Mouse (Mus musculus): ENCODE results near the gene Tulp2. TPM values are rescaled to one million over a fixed set of nuclear protein-coding genes. Genes with fewer than 3 reads are reported as not detected.

Gene Tulp2
- polyA plus RNA-seq, 1 experiment from 2014 or later = 1.1 TPM

GRCm38 (mm10) chr7:45494548-45494947, 12.9 kb downstream of the Tulp2 start:
- ATAC-seq (ENCODE audit: insufficient number of reproducible peaks, low FRiP score, low TSS enrichment, low read depth) = no peak
- Histone ChIP-seq H3K9me3 (ENCODE audit: control insufficient read depth, low read length) (no peaks in the 10 kb centered on the region), H3K4me3 (ENCODE audit: low read depth, low read length) (no peak overlapping the region), H3K4me1 (ENCODE audit: control insufficient read depth, insufficient read depth, low read length) (peaks cover 5% of the 10 kb centered on the region; the same call in 1 of the 2 replicates), H3K36me3 (ENCODE audit: control insufficient read depth, insufficient read depth, low read length) (peaks cover 19% of the 10 kb centered on the region), H3K4me2 (ENCODE audit: low read depth, severe bottlenecking) (no peak overlapping the region), H3K27me3 (ENCODE audit: control insufficient read depth, insufficient read depth, low read length) (no peaks in the 10 kb centered on the region), H3K9ac (ENCODE audit: low read length) (no peak overlapping the region), H3K27ac (replicated peaks; ENCODE audit: low read depth, low read length) (no peak overlapping the region)
- no peak for DNase-seq (ENCODE audit: low spot score)
- 88% methylated on average over 9 of the region's 9 CpGs for whole genome bisulfite sequencing

GRCm38 (mm10) chr7:45498427-45498826, 16.8 kb downstream of the Tulp2 start:
- Histone ChIP-seq H3K27me3 (ENCODE audit: control insufficient read depth, insufficient read depth, low read length) (no peaks in the 10 kb centered on the region), H3K27ac (replicated peaks; ENCODE audit: low read depth, low read length) (no peak overlapping the region), H3K9me3 (ENCODE audit: control insufficient read depth, low read length) (no peaks in the 10 kb centered on the region), H3K4me2 (ENCODE audit: low read depth, severe bottlenecking) (no peak overlapping the region), H3K4me3 (ENCODE audit: low read depth, low read length) (no peak overlapping the region), H3K4me1 (ENCODE audit: control insufficient read depth, insufficient read depth, low read length) (no peaks in the 10 kb centered on the region), H3K9ac (ENCODE audit: low read length) (no peak overlapping the region), H3K36me3 (ENCODE audit: control insufficient read depth, insufficient read depth, low read length) (peaks cover 22% of the 10 kb centered on the region)
- DNase-seq (ENCODE audit: low spot score) = no peak
- no peak for ATAC-seq (ENCODE audit: insufficient number of reproducible peaks, low FRiP score, low TSS enrichment, low read depth)
- WGBS = 95% methylated on average over 6 of the region's 6 CpGs

GRCm38 (mm10) chr7:45507583-45507982, 25.9 kb downstream of the Tulp2 start:
- DNase-seq (ENCODE audit: low spot score) = no peak
- Histone ChIP-seq H3K9me3 (ENCODE audit: control insufficient read depth, low read length) (no peaks in the 10 kb centered on the region), H3K27me3 (ENCODE audit: control insufficient read depth, insufficient read depth, low read length) (no peaks in the 10 kb centered on the region), H3K4me1 (ENCODE audit: control insufficient read depth, insufficient read depth, low read length) (peaks cover 7% of the 10 kb centered on the region; the same call in 1 of the 2 replicates), H3K9ac (ENCODE audit: low read length) (no peak overlapping the region), H3K36me3 (ENCODE audit: control insufficient read depth, insufficient read depth, low read length) (peaks cover 9% of the 10 kb centered on the region), H3K4me3 (ENCODE audit: low read depth, low read length) (no peak overlapping the region), H3K4me2 (ENCODE audit: low read depth, severe bottlenecking) (no peak overlapping the region), H3K27ac (replicated peaks; ENCODE audit: low read depth, low read length) (no peak overlapping the region)
- 90% methylated on average over 6 of the region's 6 CpGs for WGBS
- ATAC-seq (ENCODE audit: insufficient number of reproducible peaks, low FRiP score, low TSS enrichment, low read depth) = no peak

GRCm38 (mm10) chr7:45508561-45508960, 26.9 kb downstream of the Tulp2 start:
- Histone ChIP-seq H3K4me2 (ENCODE audit: low read depth, severe bottlenecking) (peak overlapping the region; percentile 97; the same call in 1 of the 2 replicates), H3K9me3 (ENCODE audit: control insufficient read depth, low read length) (no peaks in the 10 kb centered on the region), H3K27me3 (ENCODE audit: control insufficient read depth, insufficient read depth, low read length) (no peaks in the 10 kb centered on the region), H3K9ac (ENCODE audit: low read length) (no peak overlapping the region), H3K27ac (replicated peaks; ENCODE audit: low read depth, low read length) (no peak overlapping the region), H3K36me3 (ENCODE audit: control insufficient read depth, insufficient read depth, low read length) (peaks cover 9% of the 10 kb centered on the region), H3K4me3 (ENCODE audit: low read depth, low read length) (0 out of 2 replicates have a peak overlapping the region, but pooled peaks have one; percentile 71), H3K4me1 (ENCODE audit: control insufficient read depth, insufficient read depth, low read length) (peaks cover 7% of the 10 kb centered on the region; the same call in 1 of the 2 replicates)
- no peak for DNase-seq (ENCODE audit: low spot score)
- WGBS = 86% methylated on average over 6 of the region's 6 CpGs
- ATAC-seq (ENCODE audit: insufficient number of reproducible peaks, low FRiP score, low TSS enrichment, low read depth) = no peak

- H3K4me3 ChIP-seq (ENCODE audit: low read depth, low read length) = peak overlapping the region; percentile 71
- peaks cover 7% of the 10 kb centered on the region; the same call in 1 of the 2 replicates for H3K4me1 ChIP-seq (ENCODE audit: control insufficient read depth, insufficient read depth, low read length)
- DNase-seq (ENCODE audit: low spot score) (no peak), ATAC-seq (ENCODE audit: insufficient number of reproducible peaks, low FRiP score, low TSS enrichment, low read depth) (no peak)
- WGBS = 38% methylated on average over 19 of the region's 19 CpGs
- H3K27me3 ChIP-seq (ENCODE audit: control insufficient read depth, insufficient read depth, low read length) = no peaks in the 10 kb centered on the region
- H3K9me3 ChIP-seq (ENCODE audit: control insufficient read depth, low read length) = no peaks in the 10 kb centered on the region
- H3K27ac ChIP-seq (replicated peaks; ENCODE audit: low read depth, low read length) = no peak overlapping the region
- H3K4me2 ChIP-seq (ENCODE audit: low read depth, severe bottlenecking) = peak overlapping the region; percentile 97
- peak overlapping the region; percentile 81 for H3K9ac ChIP-seq (ENCODE audit: low read length)
- H3K36me3 ChIP-seq (ENCODE audit: control insufficient read depth, insufficient read depth, low read length) = peaks cover 9% of the 10 kb centered on the region
These were observed 27.7 kb downstream of the Tulp2 start for GRCm38 (mm10) chr7:45509181-45509882.

- Histone ChIP-seq H3K9ac (ENCODE audit: low read length) (peak within 1 kb of the TSS; percentile 81), H3K27ac (replicated peaks; ENCODE audit: low read depth, low read length) (peak within 1 kb of the TSS; percentile 85), H3K4me3 (ENCODE audit: low read depth, low read length) (peak within 1 kb of the TSS; percentile 71), H3K4me1 (ENCODE audit: control insufficient read depth, insufficient read depth, low read length) (peaks cover 7% of the 10 kb centered on the region; the same call in 1 of the 2 replicates), H3K27me3 (ENCODE audit: control insufficient read depth, insufficient read depth, low read length) (no peaks in the 10 kb centered on the region), H3K4me2 (ENCODE audit: low read depth, severe bottlenecking) (peak within 1 kb of the TSS; percentile 97), H3K9me3 (ENCODE audit: control insufficient read depth, low read length) (no peaks in the 10 kb centered on the region), H3K36me3 (ENCODE audit: control insufficient read depth, insufficient read depth, low read length) (peaks cover 6% of the 10 kb centered on the region; the same call in 1 of the 2 replicates)
- DNase-seq (ENCODE audit: low spot score) = peak; percentile 93
- peak; percentile 88 for ATAC-seq (ENCODE audit: insufficient number of reproducible peaks, low FRiP score, low TSS enrichment, low read depth)
- WGBS = 1% methylated on average over 44 of the region's 44 CpGs
These were observed 28.5 kb downstream of the Tulp2 start, which contains the start of gene Nucb1 for GRCm38 (mm10) chr7:45509912-45510787. TSS of gene Nucb1 (minus strand) at chr7:45510406.

- ATAC-seq (ENCODE audit: insufficient number of reproducible peaks, low FRiP score, low TSS enrichment, low read depth) (no peak), DNase-seq (ENCODE audit: low spot score) (no peak)
- Histone ChIP-seq H3K4me1 (ENCODE audit: control insufficient read depth, insufficient read depth, low read length) (peaks cover 2% of the 10 kb centered on the region; the same call in 1 of the 2 replicates), H3K27ac (replicated peaks; ENCODE audit: low read depth, low read length) (no peak overlapping the region), H3K36me3 (ENCODE audit: control insufficient read depth, insufficient read depth, low read length) (no peaks in the 10 kb centered on the region), H3K4me3 (ENCODE audit: low read depth, low read length) (no peak overlapping the region), H3K9ac (ENCODE audit: low read length) (no peak overlapping the region), H3K9me3 (ENCODE audit: control insufficient read depth, low read length) (no peaks in the 10 kb centered on the region), H3K4me2 (ENCODE audit: low read depth, severe bottlenecking) (no peak overlapping the region), H3K27me3 (ENCODE audit: control insufficient read depth, insufficient read depth, low read length) (no peaks in the 10 kb centered on the region)
- WGBS = 84% methylated on average over 7 of the region's 7 CpGs
These were observed 32.7 kb downstream of the Tulp2 start for GRCm38 (mm10) chr7:45514411-45514810.

GRCm38 (mm10) chr7:45515436-45515835, 33.8 kb downstream of the Tulp2 start:
- Histone ChIP-seq H3K36me3 (ENCODE audit: control insufficient read depth, insufficient read depth, low read length) (no peaks in the 10 kb centered on the region), H3K9me3 (ENCODE audit: control insufficient read depth, low read length) (no peaks in the 10 kb centered on the region), H3K27me3 (ENCODE audit: control insufficient read depth, insufficient read depth, low read length) (no peaks in the 10 kb centered on the region), H3K9ac (ENCODE audit: low read length) (no peak overlapping the region), H3K4me1 (ENCODE audit: control insufficient read depth, insufficient read depth, low read length) (no peaks in the 10 kb centered on the region), H3K27ac (replicated peaks; ENCODE audit: low read depth, low read length) (no peak overlapping the region), H3K4me2 (ENCODE audit: low read depth, severe bottlenecking) (no peak overlapping the region), H3K4me3 (ENCODE audit: low read depth, low read length) (no peak overlapping the region)
- ATAC-seq (ENCODE audit: insufficient number of reproducible peaks, low FRiP score, low TSS enrichment, low read depth) (no peak), DNase-seq (ENCODE audit: low spot score) (peak; percentile 38)
- 24% methylated on average over 16 of the region's 16 CpGs for WGBS
